Comparison of ENCODE assay signal across 8 mouse cellular contexts in genomic region chr11:118401760-118402280, GRCm38 (mm10). TPM values are rescaled to one million over a fixed set of nuclear protein-coding genes. Genes with fewer than 3 reads are reported as not detected.
A peak's percentile ranks its signal among the peaks of the same experiment; 100 is the strongest.
DNase-seq lines count a peak whose midpoint lies in the region; ATAC-seq lines count a peak whose summit lies in the region.

Lgals3bp (minus strand) TSS chr11:118402092.

- H3K9me3 ChIP-seq in heart, embryonic 12.5 days (replicated peaks): no peaks in the 10 kb centered on the region
- no peaks in the 10 kb centered on the region for H3K9me3 ChIP-seq in kidney, embryonic 16.5 days (ENCODE audit: low read length)
- H3K9me3 ChIP-seq in limb, embryonic 15.5 days: no peaks in the 10 kb centered on the region
- H3K9me3 ChIP-seq in neural tube, embryonic 15.5 days (replicated peaks): no peaks in the 10 kb centered on the region

- H3K4me3 ChIP-seq in heart, embryonic 12.5 days: no peak within 1 kb of the TSS
- peak within 1 kb of the TSS; percentile 9; the same call in 1 of the 2 replicates for H3K4me3 ChIP-seq in kidney, embryonic 16.5 days (ENCODE audit: low read length)
- H3K4me3 ChIP-seq in limb, embryonic 15.5 days: 0 out of 2 replicates have a peak within 1 kb of the TSS, but pooled peaks have one; percentile 4
- H3K4me3 ChIP-seq in neural tube, embryonic 15.5 days (replicated peaks): no peak within 1 kb of the TSS

- H3K4me1 ChIP-seq in heart, embryonic 12.5 days (replicated peaks): peaks cover 32% of the 10 kb centered on the region
- peaks cover 45% of the 10 kb centered on the region for H3K4me1 ChIP-seq in kidney, embryonic 16.5 days (ENCODE audit: insufficient read depth, low read length)
- H3K4me1 ChIP-seq in limb, embryonic 15.5 days: peaks cover 33% of the 10 kb centered on the region
- peaks cover 22% of the 10 kb centered on the region for H3K4me1 ChIP-seq in neural tube, embryonic 15.5 days

- no peaks in the 10 kb centered on the region for H3K27me3 ChIP-seq in heart, embryonic 12.5 days (replicated peaks)
- no peaks in the 10 kb centered on the region for H3K27me3 ChIP-seq in kidney, embryonic 16.5 days (ENCODE audit: insufficient read depth, low read length)
- H3K27me3 ChIP-seq in limb, embryonic 15.5 days: no peaks in the 10 kb centered on the region
- H3K27me3 ChIP-seq in neural tube, embryonic 15.5 days (replicated peaks): no peaks in the 10 kb centered on the region

- H3K36me3 ChIP-seq in heart, embryonic 12.5 days: peaks cover 14% of the 10 kb centered on the region
- H3K36me3 ChIP-seq in kidney, embryonic 16.5 days (ENCODE audit: insufficient read depth, low read length): peaks cover 13% of the 10 kb centered on the region
- H3K36me3 ChIP-seq in limb, embryonic 15.5 days: peaks cover 16% of the 10 kb centered on the region
- H3K36me3 ChIP-seq in neural tube, embryonic 15.5 days: peaks cover 9% of the 10 kb centered on the region

- no peak within 1 kb of the TSS for H3K4me2 ChIP-seq in heart, embryonic 12.5 days
- H3K4me2 ChIP-seq in kidney, embryonic 16.5 days (replicated peaks; ENCODE audit: low read depth, low read length): peak within 1 kb of the TSS; percentile 3
- no peak within 1 kb of the TSS for H3K4me2 ChIP-seq in limb, embryonic 15.5 days
- no peak within 1 kb of the TSS for H3K4me2 ChIP-seq in neural tube, embryonic 15.5 days

- ATAC-seq in activated CD4-positive, CD25-positive, alpha-beta regulatory T cell, adult 4 months: peak; percentile 94
- no peak for ATAC-seq in heart, embryonic 12.5 days (ENCODE audit: insufficient number of reproducible peaks, low FRiP score)
- peak; percentile 60 for ATAC-seq in kidney, embryonic 16.5 days (ENCODE audit: low FRiP score, low TSS enrichment)
- 0 out of 2 replicates have a peak, but pooled peaks have one; percentile 8 for ATAC-seq in limb, embryonic 15.5 days (ENCODE audit: insufficient number of reproducible peaks, low FRiP score, low TSS enrichment, low read depth)
- no peak for ATAC-seq in neural tube, embryonic 15.5 days (ENCODE audit: low FRiP score)

- WGBS in heart, embryonic 12.5 days: 44% methylated on average over 7 of the region's 7 CpGs
- 24% methylated on average over 7 of the region's 7 CpGs for WGBS in kidney, embryonic 16.5 days
- 32% methylated on average over 7 of the region's 7 CpGs for WGBS in limb, embryonic 15.5 days
- 59% methylated on average over 7 of the region's 7 CpGs for WGBS in neural tube, embryonic 15.5 days

- peak within 1 kb of the TSS; percentile 26; the same call in 1 of the 2 replicates for H3K9ac ChIP-seq in heart, embryonic 12.5 days
- peak within 1 kb of the TSS; percentile 29 for H3K9ac ChIP-seq in kidney, embryonic 16.5 days (replicated peaks; ENCODE audit: low read length)
- no peak within 1 kb of the TSS for H3K9ac ChIP-seq in limb, embryonic 15.5 days
- H3K9ac ChIP-seq in neural tube, embryonic 15.5 days (replicated peaks): no peak within 1 kb of the TSS

- H3K27ac ChIP-seq in heart, embryonic 12.5 days (ENCODE audit: poor library complexity, severe bottlenecking): peak within 1 kb of the TSS; percentile 49
- peak within 1 kb of the TSS; percentile 84 for H3K27ac ChIP-seq in kidney, embryonic 16.5 days (ENCODE audit: low read length)
- H3K27ac ChIP-seq in limb, embryonic 15.5 days: peak within 1 kb of the TSS; percentile 81
- H3K27ac ChIP-seq in neural tube, embryonic 15.5 days (replicated peaks): peak within 1 kb of the TSS; percentile 54; the same call in 1 of the 2 replicates

- peak; percentile 62 for DNase-seq in 416B (ENCODE audit: low read depth)
- DNase-seq in embryo, embryonic 11 days: peak; percentile 42
- DNase-seq in thymus, postnatal 4 days: peak; percentile 69

RNA-seq across cellular contexts. Expression of gene Lgals3bp, which starts in this region (rescaled TPM):
- polyA plus RNA-seq in activated CD4-positive, CD25-positive, alpha-beta regulatory T cell, adult 4 months (2017; shearing (Covaris generic)): 100 to 1,000 TPM in 1 of 2 experiments, 10 to 100 TPM in 1; 98.4 to 147 TPM
- 4.5 and 5.1 TPM in 2 replicates for polyA plus RNA-seq in heart, embryonic 12.5 days (2016; fragmentation: Nextera tagmentation; extraction: Ambion mirVana)
- 14.9 and 18.1 TPM in 2 replicates for polyA plus RNA-seq in kidney, embryonic 16.5 days (2015; fragmentation: Nextera tagmentation; extraction: Ambion mirVana)
- 8.0 and 11.5 TPM in 2 replicates for polyA plus RNA-seq in limb, embryonic 15.5 days (2015; fragmentation: Nextera tagmentation; extraction: Ambion mirVana)
- polyA plus RNA-seq in neural tube, embryonic 15.5 days (2015; fragmentation: Nextera tagmentation; extraction: Ambion mirVana): 3.6 and 20.7 TPM in 2 replicates

Comparison
In these comparisons a context has a peak if more than half of its experiments do, and no peak if none do; other contexts are left out.
1. ATAC-seq: peak in activated CD4-positive, CD25-positive, alpha-beta regulatory T cell, adult 4 months (single experiment), kidney, embryonic 16.5 days (single experiment) and limb, embryonic 15.5 days (single experiment); none in heart, embryonic 12.5 days (single experiment) and neural tube, embryonic 15.5 days (single experiment).
2. H3K4me3 ChIP-seq: peak in kidney, embryonic 16.5 days (single experiment) and limb, embryonic 15.5 days (single experiment); none in heart, embryonic 12.5 days (single experiment) and neural tube, embryonic 15.5 days (single experiment).
3. H3K9ac ChIP-seq: peak in heart, embryonic 12.5 days (single experiment) and kidney, embryonic 16.5 days (single experiment); none in limb, embryonic 15.5 days (single experiment) and neural tube, embryonic 15.5 days (single experiment).
4. Peak in every context shown above with its lines, with median percentiles within 50 percentile points of each other: DNase-seq and H3K27ac ChIP-seq.